28 mouse cellular contexts compared by ENCODE assay signal in genomic region chr9:65937566-65937965, GRCm38 (mm10). TPM values are rescaled to one million over a fixed set of nuclear protein-coding genes. Genes with fewer than 3 reads are reported as not detected.
"Had no signal": no experiment of that assay in that cellular context is flagged by ENCODE, and none has a peak within 500 bp of the region (broad histone marks: within the 10 kb centered on the region; RNA-seq: fewer than 3 reads in every experiment).

No protein-coding gene starts in this region.

- H3K27me3 ChIP-seq: embryonic facial prominence, embryonic 12.5 days; embryonic facial prominence, embryonic 13.5 days; embryonic facial prominence, embryonic 15.5 days; forebrain, embryonic 12.5 days; forebrain, embryonic 13.5 days; forebrain, embryonic 15.5 days had no signal

- H3K9me3 ChIP-seq: embryonic facial prominence, embryonic 10.5 days; embryonic facial prominence, embryonic 12.5 days; embryonic facial prominence, embryonic 13.5 days; embryonic facial prominence, embryonic 15.5 days; forebrain, embryonic 10.5 days; forebrain, embryonic 12.5 days; forebrain, embryonic 13.5 days; forebrain, embryonic 15.5 days; heart, embryonic 10.5 days had no signal

- ATAC-seq: forebrain, embryonic 13.5 days; forebrain, embryonic 14.5 days; forebrain, embryonic 15.5 days; forebrain, embryonic 16.5 days; forebrain, postnatal 0 days had no signal

- H3K4me1 ChIP-seq: embryonic facial prominence, embryonic 10.5 days; embryonic facial prominence, embryonic 12.5 days; embryonic facial prominence, embryonic 13.5 days; embryonic facial prominence, embryonic 15.5 days; forebrain, embryonic 10.5 days; forebrain, embryonic 12.5 days; forebrain, embryonic 13.5 days; forebrain, embryonic 15.5 days; heart, embryonic 10.5 days had no signal

- H3K9ac ChIP-seq: embryonic facial prominence, embryonic 12.5 days; embryonic facial prominence, embryonic 13.5 days; embryonic facial prominence, embryonic 15.5 days; forebrain, embryonic 12.5 days; forebrain, embryonic 13.5 days; forebrain, embryonic 15.5 days; forebrain, postnatal 0 days had no signal

- H3K4me2 ChIP-seq: embryonic facial prominence, embryonic 12.5 days; embryonic facial prominence, embryonic 13.5 days; embryonic facial prominence, embryonic 15.5 days; forebrain, embryonic 12.5 days; forebrain, embryonic 13.5 days; forebrain, embryonic 15.5 days had no signal

- H3K36me3 ChIP-seq: embryonic facial prominence, embryonic 10.5 days; embryonic facial prominence, embryonic 12.5 days; embryonic facial prominence, embryonic 13.5 days; embryonic facial prominence, embryonic 15.5 days; forebrain, embryonic 10.5 days; forebrain, embryonic 12.5 days; forebrain, embryonic 15.5 days; heart, embryonic 10.5 days had no signal

- DNase-seq: cerebellum, postnatal 10 days; cerebellum, postnatal 14 days; cerebellum, postnatal 25 days; cerebellum, postnatal 36 days; embryo, embryonic 11 days; forebrain, postnatal 0 days; gastrocnemius, adult 2 months; gastrocnemius, postnatal 10 days; gastrocnemius, postnatal 14 days; gastrocnemius, postnatal 25 days; gastrocnemius, postnatal 36 days; heart, adult 11 months; heart, adult 18-20 months; heart, adult 2 months had no signal

- H3K4me3 ChIP-seq: embryonic facial prominence, embryonic 10.5 days; embryonic facial prominence, embryonic 12.5 days; embryonic facial prominence, embryonic 13.5 days; embryonic facial prominence, embryonic 15.5 days; erythroblast, embryonic 14.5 days; forebrain, embryonic 10.5 days; forebrain, embryonic 12.5 days; forebrain, embryonic 13.5 days; forebrain, embryonic 15.5 days; gastrocnemius, adult 2 months; heart, adult 2 months; heart, embryonic 10.5 days had no signal

- H3K27ac ChIP-seq: embryonic facial prominence, embryonic 10.5 days; embryonic facial prominence, embryonic 12.5 days; embryonic facial prominence, embryonic 13.5 days; embryonic facial prominence, embryonic 15.5 days; forebrain, embryonic 10.5 days; forebrain, embryonic 12.5 days; forebrain, embryonic 13.5 days; forebrain, embryonic 15.5 days; gastrocnemius, adult 2 months; heart, adult 2 months; heart, embryonic 10.5 days had no signal

RNA-seq across cellular contexts. Expression of gene Pclaf, which starts 47.5 kb away (rescaled TPM):
- total RNA-seq: gastrocnemius, adult 18-20 months; gastrocnemius, adult 2 months; gastrocnemius, adult 8-10 months had no signal
